Mouse (Mus musculus): ENCODE results near the gene Sarnp. TPM values are rescaled to one million over a fixed set of nuclear protein-coding genes. Genes with fewer than 3 reads are reported as not detected.

Gene Sarnp
- total RNA-seq (2015) (245 and 268 TPM in 2 replicates), total RNA-seq (2017) (250 and 268 TPM in 2 replicates)

- ATAC-seq (replicated peaks; ENCODE audit: poor library complexity) = no peak
Measured at GRCm38 (mm10) chr10:128817033-128817432, at the start of gene Sarnp. Gene Sarnp (plus strand): TSS chr10:128817333.

GRCm38 (mm10) chr10:128772895-128773294 is 44.2 kb upstream of the Sarnp start:
- peak; percentile 61; the same call in 1 of the 2 replicates for ATAC-seq (replicated peaks; ENCODE audit: poor library complexity)

- ATAC-seq (replicated peaks; ENCODE audit: poor library complexity) = peak; percentile 84
Measured at GRCm38 (mm10) chr10:128773685-128774084, 43.4 kb upstream of the Sarnp start.

DNA sequence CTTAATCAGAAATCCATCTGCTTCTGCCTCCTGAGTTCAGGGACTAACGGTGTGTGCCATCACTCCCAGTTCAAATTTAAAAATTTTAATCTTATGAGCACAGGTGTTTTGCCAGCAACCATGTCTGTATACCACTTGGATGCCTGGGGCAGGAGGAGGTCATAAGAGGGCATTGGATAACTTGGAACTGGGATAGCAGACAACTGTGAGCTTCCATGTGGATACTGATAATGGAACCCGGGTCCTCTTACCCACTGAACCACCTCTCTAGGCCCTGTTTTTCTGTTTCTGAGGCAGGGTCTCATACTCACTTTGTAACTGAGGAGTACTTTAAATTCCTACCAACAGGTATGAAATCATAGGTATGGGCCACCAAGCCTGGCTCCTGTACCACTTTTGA is 38.7 kb upstream of the Sarnp start:
- ATAC-seq (replicated peaks; ENCODE audit: poor library complexity) = no peak

- ATAC-seq (replicated peaks; ENCODE audit: poor library complexity) = peak; percentile 93
Measured at GRCm38 (mm10) chr10:128779011-128779795, 37.9 kb upstream of the Sarnp start.

GRCm38 (mm10) chr10:128780200-128780599 is 36.9 kb upstream of the Sarnp start:
- peak; percentile 77 for ATAC-seq (replicated peaks; ENCODE audit: poor library complexity)

DNA sequence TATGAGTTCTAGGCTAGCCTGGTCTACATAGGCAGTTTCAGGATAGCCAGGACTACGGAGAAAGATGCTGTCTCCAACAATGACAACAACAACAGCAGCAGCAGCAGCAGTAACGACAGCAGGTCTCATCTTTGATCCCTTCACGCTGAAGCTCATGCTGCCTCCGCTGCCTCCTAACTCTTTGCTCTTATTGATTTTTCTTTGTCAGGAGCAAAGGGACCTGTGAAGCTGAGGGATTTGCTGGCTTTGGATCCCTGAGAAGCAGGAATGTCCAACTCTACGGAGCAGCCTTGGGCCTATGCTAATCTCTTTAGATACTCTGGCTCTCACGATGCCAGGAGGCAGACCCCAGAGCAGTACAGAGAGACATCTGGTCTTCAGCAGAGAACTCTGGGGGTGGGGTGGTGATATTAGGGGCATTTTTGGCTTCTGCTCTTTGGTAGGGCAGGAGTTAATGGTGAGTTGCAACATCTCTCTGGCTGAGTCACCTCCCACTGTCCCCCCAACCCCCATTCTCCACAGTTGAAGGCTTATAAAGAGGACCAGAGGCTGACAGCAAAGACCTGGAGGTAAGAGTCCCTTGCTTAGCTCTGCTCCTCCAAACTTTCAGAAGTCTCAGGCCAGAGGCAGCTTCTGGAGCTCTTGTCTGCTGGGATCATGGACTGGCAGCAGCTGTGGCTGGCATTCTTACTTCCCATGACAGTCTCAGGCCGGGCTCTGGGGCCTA is 26.6 kb upstream of the Sarnp start, which contains the start of gene Mmp19:
Mmp19 (plus strand) TSS at position 513 of the 727 bp plus-strand sequence.
- ATAC-seq (replicated peaks; ENCODE audit: poor library complexity) = peak; percentile 69

- ATAC-seq (replicated peaks; ENCODE audit: poor library complexity) = peak; percentile 30; the same call in 1 of the 2 replicates
Measured at GRCm38 (mm10) chr10:128792041-128792440, 25.1 kb upstream of the Sarnp start.

DNA sequence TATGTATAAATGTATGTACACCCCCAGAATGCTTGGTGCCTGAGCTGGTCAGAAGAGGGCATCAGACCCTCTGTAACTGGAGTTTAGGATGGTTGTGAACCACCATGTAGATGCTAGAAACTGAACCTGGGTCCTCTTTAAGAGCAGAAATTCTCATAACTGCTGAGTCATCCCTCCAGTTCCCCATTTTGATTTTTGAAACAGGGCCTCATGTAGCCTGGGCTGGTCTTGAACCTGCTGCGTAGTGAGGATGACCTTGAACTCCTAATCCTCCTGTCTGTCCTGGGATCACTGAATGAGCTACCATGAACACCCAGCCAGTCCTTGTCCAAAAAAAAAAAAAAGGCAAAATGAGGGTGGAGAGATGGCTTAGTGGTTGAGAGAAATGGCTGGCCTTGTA is 23.9 kb upstream of the Sarnp start:
- no peak for ATAC-seq (replicated peaks; ENCODE audit: poor library complexity)

DNA sequence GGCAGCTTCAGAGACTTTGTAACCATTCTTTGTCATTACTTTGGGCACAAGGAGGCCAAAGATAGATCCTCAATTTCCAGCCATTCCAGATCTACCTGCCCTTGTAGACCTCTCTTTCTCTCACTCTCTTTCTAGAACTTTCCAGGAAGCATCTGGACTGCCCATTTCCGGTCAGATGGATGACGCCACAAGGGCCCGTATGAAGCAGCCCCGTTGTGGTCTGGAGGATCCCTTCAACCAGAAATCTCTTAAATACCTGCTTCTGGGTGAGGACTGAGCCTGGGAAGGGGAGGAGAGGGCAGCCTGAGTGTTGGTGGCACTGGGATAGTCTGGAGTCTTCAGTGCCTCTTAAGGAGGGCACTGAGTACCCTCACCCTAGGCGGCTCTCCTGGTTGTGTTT is 22.7 kb upstream of the Sarnp start:
- peak; percentile 30; the same call in 1 of the 2 replicates for ATAC-seq (replicated peaks; ENCODE audit: poor library complexity)

DNA sequence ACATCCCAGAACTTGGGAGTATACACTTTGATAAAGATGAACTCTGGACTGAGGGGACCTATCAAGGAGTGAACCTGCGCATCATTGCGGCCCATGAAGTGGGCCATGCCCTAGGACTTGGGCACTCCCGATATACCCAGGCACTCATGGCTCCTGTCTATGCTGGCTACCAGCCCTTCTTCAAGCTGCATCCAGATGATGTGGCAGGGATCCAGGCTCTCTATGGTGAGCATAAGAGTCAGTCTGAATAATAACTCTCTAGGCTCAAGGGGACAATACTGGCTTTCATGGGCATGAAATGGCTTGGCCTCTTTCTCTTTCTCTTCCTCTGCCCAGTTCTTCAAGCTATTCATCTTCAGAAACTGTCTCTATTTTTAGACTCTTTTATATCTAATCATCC is 21.6 kb upstream of the Sarnp start:
- ATAC-seq (replicated peaks; ENCODE audit: poor library complexity) = no peak

DNA sequence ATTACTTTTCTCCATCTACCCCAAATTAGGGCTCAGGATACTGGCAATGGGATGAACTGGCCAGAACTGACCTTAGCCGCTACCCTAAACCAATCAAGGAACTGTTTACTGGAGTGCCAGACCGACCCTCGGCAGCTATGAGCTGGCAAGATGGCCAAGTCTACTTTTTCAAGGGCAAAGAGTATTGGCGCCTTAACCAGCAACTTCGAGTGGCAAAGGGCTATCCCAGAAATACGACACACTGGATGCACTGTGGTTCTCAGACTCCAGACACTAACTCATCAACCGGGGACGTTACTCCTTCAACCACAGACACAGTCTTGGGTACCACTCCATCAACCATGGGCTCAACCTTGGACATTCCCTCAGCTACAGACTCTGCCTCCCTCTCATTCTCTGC is 18.5 kb upstream of the Sarnp start:
- no peak for ATAC-seq (replicated peaks; ENCODE audit: poor library complexity)

DNA sequence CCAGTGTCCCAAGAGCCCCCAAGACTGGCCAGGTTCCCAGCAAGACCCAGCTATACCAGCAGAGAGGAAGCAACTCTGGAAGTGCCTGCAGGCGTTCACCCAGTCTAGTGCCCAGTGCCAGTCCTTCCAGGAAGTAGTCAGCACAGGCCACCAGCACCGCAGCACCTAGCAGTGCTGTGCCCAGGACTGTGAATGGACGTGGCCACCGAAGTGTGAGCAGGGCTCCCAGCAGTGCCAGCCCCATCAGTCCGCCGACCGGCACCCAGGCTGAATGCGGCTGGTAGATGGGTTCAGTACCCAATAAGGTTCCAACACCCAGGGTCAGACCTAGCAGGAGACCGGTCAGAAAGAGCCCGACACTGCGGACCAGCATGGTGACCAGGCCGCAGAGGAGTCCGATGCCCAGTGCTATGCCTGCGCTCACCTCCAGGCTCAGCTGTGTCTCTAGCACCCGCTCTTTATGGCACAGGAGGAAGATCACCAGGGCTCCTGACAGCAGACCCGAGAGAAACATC is 15.1 kb upstream of the Sarnp start:
- no peak for ATAC-seq (replicated peaks; ENCODE audit: poor library complexity)

DNA sequence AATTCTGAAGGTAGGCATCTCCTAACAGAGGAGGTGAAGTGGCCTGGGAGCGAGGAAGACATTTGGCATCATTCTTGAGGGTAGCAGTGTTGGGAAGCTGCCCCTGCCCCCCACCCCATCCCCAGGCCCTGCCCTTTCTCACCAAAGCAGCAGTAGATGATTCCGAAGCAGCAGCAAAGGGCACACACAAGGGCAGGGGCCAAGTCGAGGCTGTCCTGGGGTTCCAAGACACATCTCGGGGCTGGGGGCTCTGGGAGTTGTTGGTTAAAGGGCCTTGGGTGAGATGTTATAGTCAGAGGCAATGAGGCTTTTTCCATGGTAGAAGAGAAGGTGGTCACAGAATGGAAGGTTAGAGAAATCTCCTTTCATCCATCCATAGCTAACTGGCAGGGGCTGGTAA is 14.2 kb upstream of the Sarnp start:
- no peak for ATAC-seq (replicated peaks; ENCODE audit: poor library complexity)

GRCm38 (mm10) chr10:128803361-128803760 is 13.8 kb upstream of the Sarnp start:
- ATAC-seq (replicated peaks; ENCODE audit: poor library complexity) = no peak

DNA sequence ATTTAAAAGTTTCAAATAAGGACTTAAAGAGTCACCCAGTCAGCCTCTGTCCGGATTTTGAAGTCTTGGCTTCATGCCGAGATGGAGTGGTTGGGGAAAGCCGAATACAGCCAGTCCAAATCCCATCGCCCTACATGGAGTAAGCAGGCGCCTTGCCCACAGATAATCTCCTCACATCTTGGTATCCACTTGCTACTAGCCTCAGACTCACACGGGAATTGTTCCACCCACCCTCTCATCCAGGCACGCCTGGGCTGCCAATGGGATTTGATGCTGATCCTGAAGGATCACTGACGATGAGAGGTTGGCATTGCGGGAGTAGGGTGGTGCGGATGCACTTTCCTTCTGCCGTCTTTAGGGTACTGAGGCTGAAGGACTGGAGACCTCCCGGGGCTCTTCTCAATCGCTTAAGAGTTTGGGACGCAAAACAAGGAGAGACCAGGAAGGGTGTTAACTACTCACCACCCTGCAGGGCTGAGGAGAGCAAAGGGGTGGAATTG is 13.3 kb upstream of the Sarnp start, which contains the start of gene Dnajc14:
Dnajc14 (plus strand) TSS at position 292 of the 500 bp plus-strand sequence.
- 0 out of 2 replicates have a peak, but pooled peaks have one; percentile 0 for ATAC-seq (replicated peaks; ENCODE audit: poor library complexity)

- peak; percentile 24 for ATAC-seq (replicated peaks; ENCODE audit: poor library complexity)
Measured at GRCm38 (mm10) chr10:128804271-128805091, 12.7 kb upstream of the Sarnp start, which contains the start of gene Tmem198b. Gene Tmem198b (minus strand): TSS chr10:128804370.

GRCm38 (mm10) chr10:128805092-128806000 is 11.8 kb upstream of the Sarnp start:
- ATAC-seq (replicated peaks; ENCODE audit: poor library complexity) = peak; percentile 83

- no peak for ATAC-seq (replicated peaks; ENCODE audit: poor library complexity)
Measured at GRCm38 (mm10) chr10:128806086-128806485, 11.0 kb upstream of the Sarnp start.

Measured in megakaryocyte progenitor cell, adult 5-6 weeks (primary cell).